Mouse (Mus musculus): ENCODE data around the gene Olfr224. TPM values are rescaled to one million over a fixed set of nuclear protein-coding genes. Genes with fewer than 3 reads are reported as not detected.

Olfr224 gene
- 0.19 TPM in 1 of 2 replicates, not detected in the other for polyA plus RNA-seq (2015; fragmentation: Nextera tagmentation; extraction: Ambion mirVana)

DNA sequence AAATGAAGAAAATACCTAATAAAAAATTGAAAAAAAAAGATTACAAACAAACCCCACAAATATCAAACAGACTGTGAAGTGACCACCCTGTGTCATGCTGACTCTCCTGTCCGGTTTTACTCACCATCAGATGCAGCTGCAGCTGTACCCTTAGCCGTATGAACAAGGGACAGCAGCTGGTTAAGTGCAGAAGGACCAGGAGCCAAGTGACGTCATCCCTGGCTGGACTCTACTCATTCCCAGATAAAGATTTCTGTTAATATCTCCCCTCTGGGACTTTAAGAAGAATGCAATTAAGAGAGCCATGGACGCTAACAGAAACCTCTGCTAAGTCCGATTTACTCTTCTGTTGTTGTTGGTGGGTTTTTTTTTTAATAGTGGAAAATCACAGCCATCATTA, at the start of gene Olfr224:
Gene Olfr224, minus strand, starts transcription at position 149 of the 400 bp plus-strand sequence.
- Histone ChIP-seq H3K4me3 (replicated peaks) (no peak within 1 kb of the TSS), H3K36me3 (no peaks in the 10 kb centered on the region), H3K9me3 (replicated peaks) (no peaks in the 10 kb centered on the region), H3K27me3 (replicated peaks) (no peaks in the 10 kb centered on the region), H3K9ac (replicated peaks) (no peak within 1 kb of the TSS), H3K4me1 (no peaks in the 10 kb centered on the region), H3K27ac (replicated peaks) (no peak within 1 kb of the TSS), H3K4me2 (no peak within 1 kb of the TSS)
- WGBS, result 66% methylated on average over 5 of the region's 5 CpGs
- no peak for ATAC-seq (ENCODE audit: low FRiP score)

DNA sequence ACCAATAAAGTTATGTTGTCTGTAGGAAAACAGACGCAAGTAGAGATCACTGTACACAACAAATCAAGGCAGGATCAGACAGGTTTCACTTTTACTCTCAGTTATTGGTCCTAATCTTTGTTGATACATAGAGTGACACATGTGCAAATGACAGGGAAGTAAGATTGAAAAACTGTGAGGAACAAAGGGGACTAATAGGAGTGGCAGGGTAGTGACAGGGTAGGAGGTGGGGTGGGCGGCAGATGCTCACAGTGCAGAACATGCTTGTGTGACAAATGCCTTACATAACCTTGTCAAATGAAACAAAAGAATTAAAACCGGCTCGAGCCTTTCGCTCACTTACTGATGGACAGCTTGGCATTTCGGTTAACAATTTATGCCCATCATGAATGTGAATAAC, 48.4 kb upstream of the Olfr224 start:
- 64% methylated on average over 6 of the region's 6 CpGs for WGBS
- no peaks in the 10 kb centered on the region for H3K27me3 ChIP-seq (replicated peaks)
- no peak overlapping the region for H3K4me2 ChIP-seq
- no peak overlapping the region for H3K4me3 ChIP-seq (replicated peaks)
- H3K36me3 ChIP-seq, result no peaks in the 10 kb centered on the region
- no peaks in the 10 kb centered on the region for H3K9me3 ChIP-seq (replicated peaks)
- no peak overlapping the region for H3K27ac ChIP-seq (replicated peaks)
- no peaks in the 10 kb centered on the region for H3K4me1 ChIP-seq
- ATAC-seq (ENCODE audit: low FRiP score), result no peak
- no peak overlapping the region for H3K9ac ChIP-seq (replicated peaks)

DNA sequence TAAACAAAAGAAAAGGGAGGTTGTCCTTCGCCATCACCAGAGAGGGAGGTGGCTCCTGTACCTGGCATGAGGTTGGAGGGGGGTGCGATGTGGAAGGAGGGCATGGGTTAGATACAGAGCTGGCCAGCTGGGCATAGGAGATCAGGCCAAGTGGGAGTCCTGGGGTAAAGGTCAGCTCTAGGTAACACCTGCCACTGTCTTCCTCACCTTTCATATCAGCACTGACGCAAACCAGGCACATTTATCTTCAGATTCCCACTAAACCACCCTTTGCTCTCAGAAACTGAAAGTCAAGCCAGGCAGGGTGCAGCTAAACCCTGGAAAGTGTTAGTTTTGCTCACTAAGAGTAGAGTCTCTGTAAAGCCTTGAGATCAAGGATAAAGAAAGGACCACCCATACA, 48.0 kb upstream of the Olfr224 start:
- WGBS, result 85% methylated on average over 3 of the region's 3 CpGs

DNA sequence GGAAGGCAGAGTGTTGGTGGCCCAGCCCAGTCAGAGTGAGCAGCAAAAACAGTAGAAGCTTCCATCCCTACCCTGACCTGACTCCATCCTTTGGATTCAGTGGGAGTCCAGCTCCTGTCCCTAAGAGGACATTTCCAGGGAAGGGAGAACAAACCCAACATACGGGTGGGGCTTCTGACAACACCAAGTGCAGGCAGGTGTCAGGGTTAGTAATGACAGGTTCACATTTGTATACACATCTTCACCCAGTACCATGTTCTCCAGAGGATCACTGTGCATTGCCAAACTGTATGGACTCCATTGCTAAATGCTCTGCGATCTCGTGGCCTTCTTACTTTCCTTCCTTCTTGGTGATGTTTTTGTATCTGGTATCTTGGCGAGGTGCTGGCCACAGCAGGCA, 45.6 kb upstream of the Olfr224 start, which contains the start of gene 2210407C18Rik:
Gene 2210407C18Rik, minus strand, starts transcription at position 101 of the 400 bp plus-strand sequence.
- no peaks in the 10 kb centered on the region for H3K36me3 ChIP-seq
- no peaks in the 10 kb centered on the region for H3K9me3 ChIP-seq (replicated peaks)
- H3K4me1 ChIP-seq, result no peaks in the 10 kb centered on the region
- no peaks in the 10 kb centered on the region for H3K27me3 ChIP-seq (replicated peaks)
- no peak within 1 kb of the TSS for H3K4me3 ChIP-seq (replicated peaks)
- 92% methylated on average over 4 of the region's 4 CpGs for WGBS
- no peak for ATAC-seq (ENCODE audit: low FRiP score)
- no peak within 1 kb of the TSS for H3K9ac ChIP-seq (replicated peaks)
- no peak within 1 kb of the TSS for H3K27ac ChIP-seq (replicated peaks)
- H3K4me2 ChIP-seq, result no peak within 1 kb of the TSS

More for the DNA sequence above, 48.0 kb upstream of the Olfr224 start:
- Histone ChIP-seq H3K4me1 (no peaks in the 10 kb centered on the region), H3K9ac (replicated peaks) (no peak overlapping the region), H3K9me3 (replicated peaks) (no peaks in the 10 kb centered on the region), H3K27me3 (replicated peaks) (no peaks in the 10 kb centered on the region), H3K36me3 (no peaks in the 10 kb centered on the region), H3K4me2 (no peak overlapping the region), H3K4me3 (replicated peaks) (no peak overlapping the region), H3K27ac (replicated peaks) (no peak overlapping the region)
- ATAC-seq (ENCODE audit: low FRiP score), result no peak

DNA sequence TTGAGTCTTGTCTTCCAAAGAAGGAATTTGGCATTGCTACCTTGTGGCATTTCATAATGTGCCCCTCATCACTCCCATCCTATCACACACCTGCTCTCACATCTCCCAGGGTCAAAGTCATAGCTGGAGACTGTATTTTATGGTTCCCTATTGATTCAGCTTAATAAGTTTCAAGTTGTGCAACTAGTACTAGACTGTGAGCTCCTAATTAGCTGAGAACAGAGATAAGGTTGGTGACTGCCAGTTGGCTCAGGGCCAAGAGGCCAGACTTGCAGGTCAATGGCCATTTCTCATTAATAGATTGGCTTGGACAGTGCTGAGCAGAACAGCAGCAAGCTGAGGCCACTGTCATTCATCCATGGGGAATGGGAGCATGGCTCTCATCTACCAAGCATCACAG, 44.2 kb upstream of the Olfr224 start:
- H3K4me3 ChIP-seq (replicated peaks), result no peak overlapping the region
- no peak for ATAC-seq (ENCODE audit: low FRiP score)
- H3K9ac ChIP-seq (replicated peaks), result no peak overlapping the region
- H3K9me3 ChIP-seq (replicated peaks), result no peaks in the 10 kb centered on the region
- no peak overlapping the region for H3K4me2 ChIP-seq
- no peak overlapping the region for H3K27ac ChIP-seq (replicated peaks)
- H3K4me1 ChIP-seq, result no peaks in the 10 kb centered on the region
- no peaks in the 10 kb centered on the region for H3K36me3 ChIP-seq
- no peaks in the 10 kb centered on the region for H3K27me3 ChIP-seq (replicated peaks)

DNA sequence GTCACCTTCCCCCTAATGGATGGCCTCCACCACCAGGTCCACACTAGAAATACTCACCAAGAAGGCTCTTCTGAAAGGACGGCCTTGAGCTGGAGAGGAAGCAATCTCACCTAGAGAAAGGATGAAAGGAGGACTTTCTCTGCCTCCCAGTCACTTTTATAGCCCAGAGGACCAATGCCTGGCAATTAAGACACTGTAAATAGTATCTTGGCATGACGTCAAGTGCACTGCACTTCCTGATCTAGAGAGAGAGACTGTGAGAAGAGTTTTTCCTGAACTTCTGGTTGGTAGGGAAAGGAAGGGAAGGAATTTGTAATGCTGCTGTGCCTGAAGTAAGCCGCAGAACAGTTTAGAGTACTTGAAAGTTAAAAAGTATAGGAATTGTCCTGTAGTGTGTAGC, 43.0 kb upstream of the Olfr224 start:
- 48% methylated on average over 3 of the region's 3 CpGs for WGBS
- Histone ChIP-seq H3K27me3 (replicated peaks) (no peaks in the 10 kb centered on the region), H3K4me2 (no peak overlapping the region), H3K36me3 (no peaks in the 10 kb centered on the region), H3K9ac (replicated peaks) (no peak overlapping the region), H3K4me1 (no peaks in the 10 kb centered on the region), H3K27ac (replicated peaks) (no peak overlapping the region), H3K4me3 (replicated peaks) (no peak overlapping the region), H3K9me3 (replicated peaks) (no peaks in the 10 kb centered on the region)
- no peak for ATAC-seq (ENCODE audit: low FRiP score)

DNA sequence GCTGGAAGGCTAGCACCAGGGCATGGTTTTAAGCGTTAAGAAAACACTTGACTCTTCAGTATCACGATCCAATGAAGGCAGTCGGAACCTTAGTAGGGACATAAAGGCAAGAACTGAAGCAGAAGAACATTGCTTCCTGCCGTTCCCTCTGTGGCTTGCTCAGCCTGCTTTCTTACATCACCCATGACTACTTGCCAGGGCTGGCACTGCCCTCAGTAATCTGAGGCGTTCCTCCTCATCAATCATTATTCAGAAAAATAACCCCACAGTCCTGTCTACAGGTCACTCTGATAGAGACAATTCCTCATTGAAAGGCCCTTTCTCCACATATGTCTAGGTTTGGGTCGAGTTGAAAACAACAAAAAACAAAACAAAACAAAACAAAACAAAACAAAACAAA, 36.7 kb upstream of the Olfr224 start:
- Histone ChIP-seq H3K9ac (replicated peaks) (no peak overlapping the region), H3K4me3 (replicated peaks) (no peak overlapping the region), H3K27me3 (replicated peaks) (no peaks in the 10 kb centered on the region), H3K27ac (replicated peaks) (no peak overlapping the region), H3K4me1 (no peaks in the 10 kb centered on the region), H3K4me2 (no peak overlapping the region), H3K36me3 (no peaks in the 10 kb centered on the region), H3K9me3 (replicated peaks) (no peaks in the 10 kb centered on the region)
- WGBS, result 83% methylated on average over 6 of the region's 6 CpGs
- no peak for ATAC-seq (ENCODE audit: low FRiP score)

DNA sequence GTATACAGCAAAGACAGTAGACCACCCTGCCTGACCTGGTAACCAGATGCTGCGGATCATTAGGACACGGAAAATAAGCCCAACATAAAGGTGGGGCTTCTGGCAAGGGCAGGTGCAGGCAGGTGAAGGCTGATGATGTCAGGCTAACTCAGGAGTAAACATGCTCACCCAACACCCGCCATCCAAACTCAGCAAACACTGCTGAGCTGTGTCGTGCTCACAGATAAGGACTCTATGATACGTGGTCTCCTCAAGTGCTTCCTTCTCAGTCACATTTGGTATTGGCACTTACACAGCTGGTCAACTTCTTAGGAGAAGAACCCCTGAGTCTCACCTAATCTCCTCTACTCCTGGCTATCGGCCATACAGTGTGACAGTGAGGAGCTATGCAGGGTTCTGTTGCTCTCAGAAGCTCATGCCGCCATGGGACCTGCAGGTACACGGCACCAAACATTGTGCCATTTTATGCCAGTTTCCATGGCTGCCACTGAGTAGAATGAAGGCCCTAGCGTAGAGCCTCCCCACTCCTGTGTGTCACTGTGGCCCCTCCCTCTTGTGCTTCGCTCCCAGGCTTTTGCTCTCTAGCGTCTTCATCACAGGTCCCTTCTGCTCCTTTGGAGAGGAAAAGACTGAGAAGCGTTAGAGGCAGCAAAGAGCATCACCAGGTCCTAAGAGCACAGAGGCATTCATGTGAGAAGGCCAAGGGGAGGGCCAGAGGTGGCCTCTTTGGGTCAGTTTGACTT, 36.0 kb upstream of the Olfr224 start:
- H3K9me3 ChIP-seq (replicated peaks), result no peaks in the 10 kb centered on the region
- H3K4me1 ChIP-seq, result no peaks in the 10 kb centered on the region
- H3K9ac ChIP-seq (replicated peaks), result no peak overlapping the region
- H3K27ac ChIP-seq (replicated peaks), result no peak overlapping the region
- no peak overlapping the region for H3K4me2 ChIP-seq
- no peak for ATAC-seq (ENCODE audit: low FRiP score)
- H3K4me3 ChIP-seq (replicated peaks), result no peak overlapping the region
- 90% methylated on average over 12 of the region's 12 CpGs for WGBS
- no peaks in the 10 kb centered on the region for H3K27me3 ChIP-seq (replicated peaks)
- H3K36me3 ChIP-seq, result no peaks in the 10 kb centered on the region

DNA sequence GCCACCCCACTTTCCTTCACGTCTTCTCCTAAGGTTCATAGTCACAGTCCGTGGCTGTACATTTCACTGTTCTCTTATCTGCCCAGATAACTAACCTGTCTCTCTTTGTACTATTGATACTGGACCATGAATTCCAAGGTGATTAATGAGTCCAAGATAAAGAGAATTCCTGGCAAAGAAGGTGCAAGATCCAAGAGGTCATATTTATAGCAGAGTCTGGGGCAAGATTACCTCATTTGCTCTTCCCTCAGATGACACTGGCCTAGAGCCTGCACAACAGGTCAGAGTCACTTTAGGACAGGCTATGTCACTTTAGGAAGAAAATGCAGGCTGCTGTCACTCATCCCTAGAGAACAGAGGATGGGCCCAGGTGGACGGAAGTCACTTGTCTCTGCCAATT, 34.9 kb upstream of the Olfr224 start:
- Histone ChIP-seq H3K27me3 (replicated peaks) (no peaks in the 10 kb centered on the region), H3K4me3 (replicated peaks) (no peak overlapping the region), H3K27ac (replicated peaks) (no peak overlapping the region), H3K9ac (replicated peaks) (no peak overlapping the region), H3K4me1 (no peaks in the 10 kb centered on the region), H3K9me3 (replicated peaks) (no peaks in the 10 kb centered on the region), H3K36me3 (no peaks in the 10 kb centered on the region), H3K4me2 (no peak overlapping the region)
- no peak for ATAC-seq (ENCODE audit: low FRiP score)
- WGBS, result 88% methylated on average over 3 of the region's 3 CpGs

DNA sequence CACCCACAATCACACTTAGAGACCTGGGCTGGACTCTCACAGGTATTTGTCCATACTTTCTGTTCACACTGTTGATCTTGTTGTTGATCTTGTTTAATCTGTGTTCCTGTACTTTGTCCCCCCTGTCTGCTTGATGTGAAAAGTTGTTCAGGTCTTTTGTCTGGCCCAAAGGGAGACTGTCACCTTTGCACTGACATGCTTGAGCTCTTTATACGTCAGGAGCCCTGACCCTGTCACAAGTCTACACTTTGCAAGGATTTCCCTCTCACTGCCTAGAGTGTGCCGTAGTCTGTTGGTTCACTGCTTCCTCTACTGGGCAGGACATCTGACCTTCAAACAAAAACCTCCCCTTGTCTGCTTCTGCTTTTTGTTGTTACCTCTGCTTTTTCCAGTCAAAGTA, 34.3 kb upstream of the Olfr224 start:
- Histone ChIP-seq H3K27ac (replicated peaks) (no peak overlapping the region), H3K27me3 (replicated peaks) (no peaks in the 10 kb centered on the region), H3K9me3 (replicated peaks) (no peaks in the 10 kb centered on the region), H3K4me3 (replicated peaks) (no peak overlapping the region), H3K36me3 (no peaks in the 10 kb centered on the region), H3K9ac (replicated peaks) (no peak overlapping the region), H3K4me2 (no peak overlapping the region), H3K4me1 (no peaks in the 10 kb centered on the region)
- no peak for ATAC-seq (ENCODE audit: low FRiP score)
- 85% methylated on average over 2 of the region's 2 CpGs for WGBS

DNA sequence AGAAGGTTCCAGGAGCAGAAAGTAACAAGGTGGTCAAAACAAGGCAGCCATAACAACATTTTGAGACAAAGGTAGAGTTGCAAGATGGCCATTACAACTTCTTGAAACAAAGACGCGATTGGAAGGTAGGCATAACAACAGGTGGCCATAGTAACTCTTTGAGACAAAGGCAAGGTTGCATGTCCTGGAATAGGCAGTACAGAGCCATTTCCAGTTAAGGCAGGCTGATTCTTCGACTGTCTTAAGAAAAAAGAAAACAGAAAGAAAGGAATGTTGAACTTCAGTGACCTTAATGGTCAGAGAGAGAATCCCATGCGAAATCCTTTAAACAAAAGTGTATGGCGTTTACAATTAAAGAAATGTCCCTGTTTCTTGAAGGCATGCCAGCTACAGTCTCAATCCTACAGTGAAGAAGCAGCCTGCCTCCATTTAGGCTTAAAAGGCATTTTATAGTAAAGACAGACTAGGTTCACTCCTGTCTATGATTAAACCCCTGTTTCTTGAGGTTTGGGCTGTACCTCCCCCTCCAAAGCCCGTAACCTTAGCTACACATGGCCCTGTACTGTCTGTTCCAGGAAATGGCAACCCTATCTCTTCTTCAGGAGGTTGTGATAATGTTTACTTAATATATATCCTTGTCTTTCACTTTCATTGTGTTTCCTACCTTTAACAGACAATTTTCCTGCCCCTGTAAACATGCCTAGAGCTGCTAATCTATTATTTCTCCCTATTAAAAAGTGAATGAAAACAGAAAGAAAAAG, 32.6 kb upstream of the Olfr224 start:
- H3K9ac ChIP-seq (replicated peaks), result no peak overlapping the region
- 86% methylated on average over 6 of the region's 6 CpGs for WGBS
- H3K4me2 ChIP-seq, result no peak overlapping the region
- no peaks in the 10 kb centered on the region for H3K9me3 ChIP-seq (replicated peaks)
- H3K4me3 ChIP-seq (replicated peaks), result no peak overlapping the region
- H3K27ac ChIP-seq (replicated peaks), result no peak overlapping the region
- no peaks in the 10 kb centered on the region for H3K27me3 ChIP-seq (replicated peaks)
- no peaks in the 10 kb centered on the region for H3K36me3 ChIP-seq
- ATAC-seq (ENCODE audit: low FRiP score), result no peak
- no peaks in the 10 kb centered on the region for H3K4me1 ChIP-seq

DNA sequence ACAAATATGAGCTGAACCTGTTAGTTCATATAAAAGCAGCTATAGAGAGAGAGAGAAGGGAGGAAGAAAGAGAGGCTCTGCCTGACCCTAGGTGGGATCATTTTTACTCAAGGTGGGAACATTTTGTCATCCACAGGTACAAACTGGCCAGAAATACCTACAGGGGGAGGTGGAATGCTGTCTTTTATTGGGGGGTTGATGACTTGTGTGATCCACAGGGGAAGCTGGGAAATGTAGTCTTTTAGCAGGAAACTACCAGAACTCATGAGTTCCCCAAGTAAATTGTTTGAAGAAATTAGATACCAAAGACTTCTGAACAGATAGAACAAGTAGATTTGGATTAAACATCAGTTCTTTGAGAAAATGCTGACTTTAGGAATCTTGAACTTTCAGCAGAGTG, 31.7 kb upstream of the Olfr224 start:
- no peaks in the 10 kb centered on the region for H3K9me3 ChIP-seq (replicated peaks)
- no peak overlapping the region for H3K9ac ChIP-seq (replicated peaks)
- ATAC-seq (ENCODE audit: low FRiP score), result no peak

More for the DNA sequence above, 31.7 kb upstream of the Olfr224 start:
- no peak overlapping the region for H3K4me3 ChIP-seq (replicated peaks)
- no peak overlapping the region for H3K4me2 ChIP-seq
- no peaks in the 10 kb centered on the region for H3K27me3 ChIP-seq (replicated peaks)
- H3K36me3 ChIP-seq, result no peaks in the 10 kb centered on the region
- H3K27ac ChIP-seq (replicated peaks), result no peak overlapping the region
- no peaks in the 10 kb centered on the region for H3K4me1 ChIP-seq
